Mouse (Mus musculus): ENCODE results near the gene Hmgcll1. TPM values are rescaled to one million over a fixed set of nuclear protein-coding genes. Genes with fewer than 3 reads are reported as not detected.
"Not testable (repeated sequence)": the region's sequence is repeated elsewhere in the genome, so short reads cannot be mapped to it uniquely, and the experiment has no call there.

Gene Hmgcll1
- polyA plus RNA-seq, 1 experiment from 2014 or later = 16.8 TPM

DNA sequence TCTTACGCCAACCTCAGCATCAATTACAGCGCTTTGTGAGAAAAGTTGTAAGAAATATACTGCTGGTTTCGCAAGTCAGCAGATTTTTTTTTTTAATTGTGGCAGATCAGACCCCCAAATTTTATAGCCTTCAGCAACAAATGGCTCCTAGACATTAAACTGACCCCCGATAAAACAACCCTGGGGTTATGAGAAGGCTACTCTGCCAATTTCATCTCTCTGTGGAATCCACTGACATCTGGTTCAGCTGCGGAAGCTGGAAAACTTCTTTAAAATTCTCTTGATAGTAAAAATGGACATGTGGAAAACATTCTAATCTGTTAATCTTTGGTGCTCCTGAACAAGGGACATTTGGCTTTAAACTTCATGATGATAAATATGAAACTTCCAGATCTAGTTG lies 82.6 kb downstream of the Hmgcll1 start:
- Histone ChIP-seq H3K27me3 (replicated peaks) (no peaks in the 10 kb centered on the region), H3K27ac (no peak overlapping the region), H3K4me3 (no peak overlapping the region), H3K4me2 (replicated peaks) (no peak overlapping the region), H3K4me1 (no peaks in the 10 kb centered on the region), H3K9ac (no peak overlapping the region), H3K36me3 (no peaks in the 10 kb centered on the region), H3K9me3 (no peaks in the 10 kb centered on the region)
- WGBS = 88% methylated on average over 5 of the region's 5 CpGs
- ATAC-seq (ENCODE audit: low FRiP score, low read depth) = no peak

GRCm38 (mm10) chr9:76099981-76100380 lies 85.3 kb downstream of the Hmgcll1 start:
- ATAC-seq (ENCODE audit: low FRiP score, low read depth) = no peak
- Histone ChIP-seq H3K4me3 (no peak overlapping the region), H3K27me3 (replicated peaks) (no peaks in the 10 kb centered on the region), H3K4me2 (replicated peaks) (no peak overlapping the region), H3K4me1 (no peaks in the 10 kb centered on the region), H3K9ac (no peak overlapping the region), H3K9me3 (no peaks in the 10 kb centered on the region), H3K36me3 (no peaks in the 10 kb centered on the region), H3K27ac (no peak overlapping the region)
- WGBS = 73% methylated on average over 3 of the region's 3 CpGs

DNA sequence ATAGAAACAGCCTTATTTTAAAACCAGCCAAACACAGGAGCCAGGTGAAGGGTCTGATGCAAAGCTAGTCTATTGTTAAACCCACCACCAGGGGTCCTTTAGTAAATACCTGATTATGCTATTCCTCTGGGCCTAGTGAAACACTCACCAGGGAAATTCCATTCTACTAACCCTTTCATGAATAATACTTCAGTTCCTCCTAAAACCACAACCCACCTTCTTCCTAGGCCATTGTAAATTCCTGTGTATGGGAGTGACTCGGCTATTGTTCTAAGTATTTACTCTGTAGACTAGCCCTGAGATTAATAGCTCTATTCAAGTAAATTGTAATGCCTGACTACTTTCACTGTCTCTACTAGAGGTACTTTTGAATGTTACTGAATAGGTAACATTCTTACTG lies 89.8 kb downstream of the Hmgcll1 start:
- not testable (repeated sequence) for H3K27ac ChIP-seq; H3K4me1 ChIP-seq; H3K36me3 ChIP-seq; H3K9ac ChIP-seq; H3K27me3 ChIP-seq (replicated peaks); H3K4me3 ChIP-seq; H3K9me3 ChIP-seq; H3K4me2 ChIP-seq (replicated peaks); ATAC-seq (ENCODE audit: low FRiP score, low read depth)
- 70% methylated on average over 1 of the region's 1 CpGs for WGBS

GRCm38 (mm10) chr9:76104846-76105245 lies 90.2 kb downstream of the Hmgcll1 start:
- H3K4me3 ChIP-seq = no peak overlapping the region
- H3K27me3 ChIP-seq (replicated peaks) = no peaks in the 10 kb centered on the region
- H3K9me3 ChIP-seq = no peaks in the 10 kb centered on the region
- no peak overlapping the region for H3K27ac ChIP-seq
- WGBS = 92% methylated on average over 5 of the region's 5 CpGs
- no peaks in the 10 kb centered on the region for H3K36me3 ChIP-seq
- no peak overlapping the region for H3K4me2 ChIP-seq (replicated peaks)
- no peak overlapping the region for H3K9ac ChIP-seq
- ATAC-seq (ENCODE audit: low FRiP score, low read depth) = no peak
- no peaks in the 10 kb centered on the region for H3K4me1 ChIP-seq

GRCm38 (mm10) chr9:76122888-76123287 lies 108.2 kb downstream of the Hmgcll1 start:
- peak; percentile 53; the same call in 1 of the 2 replicates for ATAC-seq (ENCODE audit: low FRiP score, low read depth)
- H3K9ac ChIP-seq; H3K4me2 ChIP-seq (replicated peaks); H3K27me3 ChIP-seq (replicated peaks); H3K27ac ChIP-seq; H3K36me3 ChIP-seq; H3K9me3 ChIP-seq; H3K4me1 ChIP-seq; H3K4me3 ChIP-seq: not testable (repeated sequence)
- WGBS = 6% methylated on average over 2 of the region's 2 CpGs

DNA sequence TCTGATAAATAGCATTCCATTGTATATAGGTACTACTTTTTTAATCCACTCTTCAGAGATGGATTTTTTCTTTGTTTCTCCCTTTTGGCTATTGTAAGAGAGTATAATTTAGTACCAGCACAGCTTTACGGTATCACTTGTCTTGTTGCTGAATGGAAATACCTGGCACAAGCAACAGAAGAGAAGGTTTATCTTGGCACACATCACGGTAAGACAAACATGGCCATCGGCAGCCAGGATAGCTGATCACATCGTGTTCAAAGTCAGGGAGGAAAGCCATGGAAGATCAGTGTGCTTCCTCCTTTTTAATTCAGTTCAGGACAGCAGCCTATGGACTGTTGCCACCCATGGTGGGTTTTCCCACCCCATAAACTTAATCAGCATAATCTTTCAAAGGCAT lies 109.6 kb downstream of the Hmgcll1 start:
- Histone ChIP-seq H3K27ac (no peak overlapping the region), H3K9ac (no peak overlapping the region), H3K36me3 (no peaks in the 10 kb centered on the region), H3K4me1 (no peaks in the 10 kb centered on the region), H3K9me3 (no peaks in the 10 kb centered on the region), H3K27me3 (replicated peaks) (no peaks in the 10 kb centered on the region), H3K4me2 (replicated peaks) (no peak overlapping the region), H3K4me3 (no peak overlapping the region)
- ATAC-seq (ENCODE audit: low FRiP score, low read depth) = no peak
- 82% methylated on average over 4 of the region's 4 CpGs for WGBS

- no peak for ATAC-seq (ENCODE audit: low FRiP score, low read depth)
- no peak overlapping the region for H3K9ac ChIP-seq
- H3K36me3 ChIP-seq = no peaks in the 10 kb centered on the region
- H3K4me1 ChIP-seq = no peaks in the 10 kb centered on the region
- H3K27ac ChIP-seq = no peak overlapping the region
- no peak overlapping the region for H3K4me2 ChIP-seq (replicated peaks)
- H3K27me3 ChIP-seq (replicated peaks) = no peaks in the 10 kb centered on the region
- 77% methylated on average over 1 of the region's 1 CpGs for WGBS
- no peak overlapping the region for H3K4me3 ChIP-seq
- H3K9me3 ChIP-seq = no peaks in the 10 kb centered on the region
Observed at GRCm38 (mm10) chr9:76129353-76129752, 114.7 kb downstream of the Hmgcll1 start.

DNA sequence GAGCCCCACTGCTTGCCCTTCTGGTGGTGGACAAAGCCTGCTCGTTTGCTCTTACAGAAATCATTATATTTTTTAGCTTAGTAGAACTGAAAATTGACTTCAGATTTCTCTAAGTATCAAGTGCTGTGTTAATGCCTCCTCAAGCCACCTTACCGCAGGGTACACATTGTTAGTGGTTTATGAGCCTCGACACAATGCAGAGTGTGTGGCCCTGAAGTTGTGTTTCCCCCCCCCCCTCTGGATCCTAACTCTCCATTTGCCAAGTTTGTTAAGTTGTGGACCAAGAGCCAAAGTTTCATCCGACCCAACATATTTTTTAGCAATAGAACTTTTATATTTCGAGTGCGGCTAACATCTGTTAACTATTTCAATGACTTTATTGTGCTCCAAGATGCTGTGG lies 119.4 kb downstream of the Hmgcll1 start:
- Histone ChIP-seq H3K4me3 (no peak overlapping the region), H3K27me3 (replicated peaks) (no peaks in the 10 kb centered on the region), H3K4me2 (replicated peaks) (no peak overlapping the region), H3K36me3 (no peaks in the 10 kb centered on the region), H3K9ac (no peak overlapping the region), H3K9me3 (no peaks in the 10 kb centered on the region), H3K27ac (no peak overlapping the region), H3K4me1 (no peaks in the 10 kb centered on the region)
- no peak for ATAC-seq (ENCODE audit: low FRiP score, low read depth)
- WGBS = 80% methylated on average over 6 of the region's 6 CpGs

- H3K9ac ChIP-seq = no peak overlapping the region
- WGBS = 83% methylated on average over 3 of the region's 3 CpGs
- no peak overlapping the region for H3K27ac ChIP-seq
- no peak overlapping the region for H3K4me3 ChIP-seq
- no peaks in the 10 kb centered on the region for H3K36me3 ChIP-seq
- 0 out of 2 replicates have a peak, but pooled peaks have one; percentile 50 for ATAC-seq (ENCODE audit: low FRiP score, low read depth)
- H3K4me2 ChIP-seq (replicated peaks) = no peak overlapping the region
- no peaks in the 10 kb centered on the region for H3K9me3 ChIP-seq
- H3K4me1 ChIP-seq = no peaks in the 10 kb centered on the region
- no peaks in the 10 kb centered on the region for H3K27me3 ChIP-seq (replicated peaks)
Observed at GRCm38 (mm10) chr9:76138378-76139109, 123.9 kb downstream of the Hmgcll1 start.

GRCm38 (mm10) chr9:76145593-76145992 lies 130.9 kb downstream of the Hmgcll1 start:
- no peaks in the 10 kb centered on the region for H3K36me3 ChIP-seq
- no peaks in the 10 kb centered on the region for H3K4me1 ChIP-seq
- 78% methylated on average over 3 of the region's 3 CpGs for WGBS
- H3K9me3 ChIP-seq = no peaks in the 10 kb centered on the region
- ATAC-seq (ENCODE audit: low FRiP score, low read depth) = no peak
- no peak overlapping the region for H3K9ac ChIP-seq
- no peak overlapping the region for H3K4me2 ChIP-seq (replicated peaks)
- no peaks in the 10 kb centered on the region for H3K27me3 ChIP-seq (replicated peaks)
- no peak overlapping the region for H3K27ac ChIP-seq
- no peak overlapping the region for H3K4me3 ChIP-seq

- Histone ChIP-seq H3K27ac (no peak overlapping the region), H3K9ac (no peak overlapping the region), H3K27me3 (replicated peaks) (no peaks in the 10 kb centered on the region), H3K36me3 (no peaks in the 10 kb centered on the region), H3K4me3 (no peak overlapping the region), H3K9me3 (no peaks in the 10 kb centered on the region), H3K4me2 (replicated peaks) (no peak overlapping the region), H3K4me1 (no peaks in the 10 kb centered on the region)
- ATAC-seq (ENCODE audit: low FRiP score, low read depth) = no peak
- 64% methylated on average over 8 of the region's 8 CpGs for WGBS
Observed at GRCm38 (mm10) chr9:76162446-76162845, 147.8 kb downstream of the Hmgcll1 start.

DNA sequence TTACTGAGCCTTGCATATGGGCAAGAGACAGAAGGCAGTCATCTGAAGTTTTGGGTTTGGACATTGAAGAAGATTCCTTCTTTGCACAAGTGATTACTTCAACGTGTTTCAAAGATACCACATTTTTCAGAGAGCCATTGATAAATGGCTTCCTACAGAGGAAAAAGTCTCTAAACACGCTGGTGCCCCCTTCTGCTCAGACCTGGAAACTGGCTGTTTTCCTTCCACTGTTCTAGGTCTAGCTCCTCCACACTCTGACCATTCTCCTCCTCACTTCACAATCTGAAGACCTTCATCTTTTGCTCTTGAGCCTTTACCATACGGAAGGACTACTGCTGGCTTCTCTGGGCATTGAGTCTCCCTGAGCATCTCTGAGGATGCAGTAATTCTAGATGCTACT lies 153.7 kb downstream of the Hmgcll1 start:
- Histone ChIP-seq H3K27ac (no peak overlapping the region), H3K36me3 (no peaks in the 10 kb centered on the region), H3K9me3 (no peaks in the 10 kb centered on the region), H3K4me3 (no peak overlapping the region), H3K4me2 (replicated peaks) (no peak overlapping the region), H3K9ac (no peak overlapping the region), H3K4me1 (no peaks in the 10 kb centered on the region), H3K27me3 (replicated peaks) (no peaks in the 10 kb centered on the region)
- ATAC-seq (ENCODE audit: low FRiP score, low read depth) = no peak
- 46% methylated on average over 3 of the region's 3 CpGs for WGBS

DNA sequence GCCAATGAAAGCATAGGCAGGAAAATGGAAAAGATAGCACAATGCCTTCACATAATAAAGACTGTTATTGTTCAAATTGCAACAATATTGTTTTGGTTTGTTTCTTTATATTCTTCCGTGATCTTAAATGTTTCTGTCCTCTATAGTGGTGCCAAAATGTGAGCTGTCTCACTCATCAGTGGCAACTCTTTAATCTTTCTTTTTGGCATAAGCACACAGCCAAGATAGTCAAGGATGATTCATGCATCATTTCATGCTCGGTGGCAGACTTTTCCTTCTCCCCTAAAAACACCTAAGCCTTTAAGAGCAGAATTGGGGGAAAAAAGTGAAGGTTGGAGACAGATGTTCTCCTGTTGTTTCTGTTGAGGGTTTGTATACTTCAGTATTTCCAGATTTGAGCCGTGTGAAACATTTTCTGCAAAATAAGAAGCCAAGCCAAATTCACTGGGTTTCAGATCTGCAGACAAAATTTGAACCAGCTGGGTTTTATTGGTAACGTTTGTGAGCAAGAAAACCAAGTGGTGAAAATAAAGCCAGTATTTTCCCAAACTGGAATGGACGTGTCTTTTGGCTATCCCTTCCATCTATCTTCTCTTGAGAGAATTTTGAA lies 158.1 kb downstream of the Hmgcll1 start:
- WGBS = 84% methylated on average over 5 of the region's 5 CpGs
- no peak for ATAC-seq (ENCODE audit: low FRiP score, low read depth)
- no peak overlapping the region for H3K9ac ChIP-seq
- H3K36me3 ChIP-seq = no peaks in the 10 kb centered on the region
- H3K9me3 ChIP-seq = no peaks in the 10 kb centered on the region
- H3K4me1 ChIP-seq = no peaks in the 10 kb centered on the region
- H3K4me2 ChIP-seq (replicated peaks) = no peak overlapping the region
- H3K27ac ChIP-seq = no peak overlapping the region
- no peaks in the 10 kb centered on the region for H3K27me3 ChIP-seq (replicated peaks)
- no peak overlapping the region for H3K4me3 ChIP-seq
